Mouse (Mus musculus) neutrophil, adult 5-6 weeks (primary cell): ENCODE measurements around the gene Fst. TPM values are rescaled to one million over a fixed set of nuclear protein-coding genes. Genes with fewer than 3 reads are reported as not detected.

Experiments used
- ATAC-seq: fragments of 151-379, 151-347 bp; 2 replicates; pipeline ENCODE4 v1.8.0; 2017; ENCODE audit warnings: mild to moderate bottlenecking, moderate TSS enrichment; ENCODE audit not compliant: insufficient number of reproducible peaks, poor library complexity, low FRiP score, severe bottlenecking; ENCODE audit errors: extremely low read depth
- total RNA-seq: library from RNA; stranded (forward); fragments of 200-1000 nt; gene quantifications from 2 replicates; pipeline ENCODE4 v1.2.3, GENCODE M21; 2017

Gene Fst
- total RNA-seq, 1 experiment from 2014 or later = 0.12 TPM

GRCm38 (mm10) chr13:114425230-114425629, 33.5 kb downstream of the Fst start:
- ATAC-seq = no peak

- no peak for ATAC-seq
These were observed 38.5 kb downstream of the Fst start for GRCm38 (mm10) chr13:114420235-114420634.

GRCm38 (mm10) chr13:114419364-114419763, 39.4 kb downstream of the Fst start:
- ATAC-seq = no peak

- ATAC-seq = no peak
These were observed 46.4 kb downstream of the Fst start for GRCm38 (mm10) chr13:114412326-114412725.

GRCm38 (mm10) chr13:114406866-114407265, 51.9 kb downstream of the Fst start:
- no peak for ATAC-seq

- ATAC-seq = no peak
These were observed 52.3 kb downstream of the Fst start for GRCm38 (mm10) chr13:114406424-114406823.

GRCm38 (mm10) chr13:114405100-114405715, 53.5 kb downstream of the Fst start:
- no peak for ATAC-seq

Other genes with a start within 250 kb of the Fst start
- 55.5 and 91.0 TPM in 2 replicates for gene Ndufs4, start 70.7 kb downstream of the Fst start, total RNA-seq